Mouse (Mus musculus) gastrocnemius, postnatal 14 days (tissue): Measurements from ENCODE around the gene Il9r. TPM values are rescaled to one million over a fixed set of nuclear protein-coding genes. Genes with fewer than 3 reads are reported as not detected.

Source experiments
- DNase-seq: peaks from one replicate; pipeline ENCODE4 v3.0.0; 2021; ENCODE audit warnings: mixed read lengths
- intact Hi-C: fragments of 180-260 bp; cut with DNase I; formaldehyde crosslinking; loops from one replicate; pipeline ENCODE4 v1.15.1; 2025; ENCODE audit warnings: low total_unique reads
- long read RNA-seq, 2 experiments: library from polyadenylated mRNA; stranded (forward); transcript quantifications; one replicate each; pipeline ENCODE4 v2.0.0; 2021
- total RNA-seq, 2 experiments: library from RNA; stranded (reverse); gene quantifications; 2 replicates each; pipeline ENCODE4 v1.2.3; 2021

Il9r gene
- under 1 TPM in 1 of 2 experiments, not detected in 1; 0.31 TPM for total RNA-seq
- long read RNA-seq, experiment 1 = 0 reads
- long read RNA-seq, experiment 2 = 0 reads

DNA sequence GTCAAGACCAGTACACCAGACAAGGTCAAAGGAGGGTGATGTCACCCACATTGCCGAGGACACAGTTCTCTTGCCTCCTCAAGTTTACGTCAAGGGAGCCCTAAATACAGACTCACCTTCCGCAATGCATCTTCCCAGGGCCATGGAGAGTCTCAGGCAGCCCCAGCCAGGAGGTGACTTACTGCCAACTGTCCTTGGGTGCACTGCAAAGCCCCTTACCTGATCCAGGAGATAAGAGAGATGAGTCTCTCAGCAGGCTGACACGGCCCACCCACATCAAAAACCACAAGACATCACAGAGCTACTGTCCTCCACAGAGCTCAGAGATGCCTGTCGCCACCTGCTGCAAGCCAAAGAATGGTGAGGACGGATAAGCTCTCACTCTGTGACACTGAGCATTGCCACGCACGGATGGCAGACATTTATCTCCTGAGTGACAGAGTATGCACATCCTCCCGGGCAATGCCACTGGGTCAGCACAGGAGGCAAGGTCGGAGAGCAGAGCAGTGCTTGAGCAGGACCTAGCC, at the start of gene Il9r:
Gene Il9r, minus strand, starts transcription at position 205 of the 527 bp plus-strand sequence.
- intact Hi-C loops = no loop called here
- peak; percentile 2 for DNase-seq

DNA sequence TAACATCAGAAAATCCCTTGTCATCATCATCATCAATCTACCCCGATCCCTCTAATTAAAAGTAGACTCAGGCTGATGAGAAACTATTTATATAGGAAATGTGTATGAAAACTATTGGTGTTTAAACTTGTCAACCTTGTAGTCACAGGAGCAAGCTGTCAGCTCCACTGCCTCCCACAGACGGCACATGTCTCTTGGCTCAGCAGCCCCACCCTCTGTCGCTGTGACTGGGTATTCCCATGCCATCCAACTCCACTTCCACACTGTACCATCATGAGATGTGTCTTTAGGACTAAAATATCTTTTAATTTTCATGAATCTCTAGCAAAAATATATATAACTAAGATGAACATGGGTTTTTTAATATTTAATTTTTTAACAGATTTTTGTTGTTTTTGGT, 48.3 kb upstream of the Il9r start:
- no peak for DNase-seq
- intact Hi-C loops = no loop called here

DNA sequence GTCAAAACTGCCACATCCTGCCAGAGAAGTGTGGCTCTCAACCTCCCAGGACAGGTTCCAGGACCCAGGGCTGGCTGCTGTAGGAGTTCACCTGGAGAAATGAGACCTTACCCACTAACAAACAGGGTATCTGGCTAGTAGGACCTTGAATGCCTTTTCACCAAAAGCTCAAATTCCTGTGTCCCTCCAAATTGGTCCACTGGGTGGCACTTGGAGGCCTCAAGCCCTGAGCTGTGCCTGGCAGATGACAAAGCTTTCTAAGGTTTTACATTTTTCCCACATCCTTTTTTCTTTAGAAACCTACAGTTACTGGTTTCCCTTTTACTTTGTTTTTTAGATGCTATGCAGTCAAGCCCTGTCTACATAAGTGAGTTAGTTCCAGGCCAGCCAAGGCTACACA, 47.0 kb upstream of the Il9r start:
- intact Hi-C loops = no loop called here
- no peak for DNase-seq

DNA sequence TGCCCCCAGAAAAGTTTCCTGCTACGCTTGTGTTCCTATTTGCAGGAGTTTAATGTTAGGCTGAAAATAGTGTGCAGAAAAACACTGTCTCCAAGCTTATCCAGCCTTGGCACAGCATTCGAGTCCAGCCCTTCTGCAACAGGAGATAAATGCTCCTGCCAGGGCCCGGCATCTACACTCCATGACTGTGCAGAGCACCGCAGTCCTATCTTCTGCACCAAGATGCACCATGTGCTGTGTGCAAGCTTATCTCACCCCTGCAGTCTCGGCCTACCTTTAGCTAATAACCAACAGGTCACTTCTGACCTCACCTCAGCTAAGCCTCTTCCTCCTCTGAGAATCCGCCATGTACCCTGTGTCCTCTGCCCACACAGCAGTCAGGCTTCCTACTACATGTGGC, 45.5 kb upstream of the Il9r start:
- DNase-seq = no peak
- intact Hi-C loops = no loop called here

DNA sequence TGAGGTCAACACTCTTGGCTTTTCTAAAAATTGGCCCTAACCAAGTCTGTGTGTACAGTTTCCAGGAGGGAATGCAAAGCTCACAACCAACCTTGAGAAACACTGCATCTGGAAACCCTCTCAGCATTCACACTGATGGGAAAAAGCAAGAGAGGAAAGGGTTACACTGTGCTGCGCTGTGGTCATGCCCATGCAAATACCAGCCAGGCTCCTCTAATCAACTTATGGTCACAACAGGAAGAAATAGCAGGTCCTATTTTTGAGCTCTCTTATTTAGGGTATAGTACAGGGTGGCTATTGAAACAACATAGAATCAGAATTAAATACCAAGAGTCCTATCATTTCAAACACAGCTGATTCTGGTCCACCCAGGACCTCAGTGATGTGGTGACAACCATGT, 44.5 kb upstream of the Il9r start:
- intact Hi-C loops = loop anchor here (5.0 kb wide), 1 partner anchor 47 kb away; no protein-coding TSS in a partner anchor

DNA sequence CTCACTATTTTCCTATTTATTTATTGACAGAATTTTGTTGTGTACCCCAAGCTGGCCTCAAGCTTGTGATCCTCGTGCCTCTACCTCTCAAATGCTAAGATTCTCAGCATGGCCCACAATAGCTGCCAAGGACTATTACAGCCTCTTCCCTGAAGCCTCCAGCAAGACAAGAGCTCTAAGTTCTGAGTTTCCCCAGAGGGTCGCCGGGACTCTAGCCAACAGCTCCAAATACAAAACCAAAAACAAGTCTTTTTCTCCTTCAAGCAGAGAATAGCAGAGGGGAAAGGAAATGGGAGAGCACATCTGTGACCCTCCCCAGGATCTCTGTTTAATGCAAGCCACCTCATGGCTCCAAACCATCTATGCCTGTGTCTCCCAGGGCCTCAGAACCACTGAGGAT, 44.0 kb upstream of the Il9r start:
- intact Hi-C loops = loop anchor here (5.0 kb wide), 1 partner anchor 47 kb away; no protein-coding TSS in a partner anchor
- DNase-seq = peak; percentile 69

More for the DNA sequence above, 44.5 kb upstream of the Il9r start:
- DNase-seq = no peak

DNA sequence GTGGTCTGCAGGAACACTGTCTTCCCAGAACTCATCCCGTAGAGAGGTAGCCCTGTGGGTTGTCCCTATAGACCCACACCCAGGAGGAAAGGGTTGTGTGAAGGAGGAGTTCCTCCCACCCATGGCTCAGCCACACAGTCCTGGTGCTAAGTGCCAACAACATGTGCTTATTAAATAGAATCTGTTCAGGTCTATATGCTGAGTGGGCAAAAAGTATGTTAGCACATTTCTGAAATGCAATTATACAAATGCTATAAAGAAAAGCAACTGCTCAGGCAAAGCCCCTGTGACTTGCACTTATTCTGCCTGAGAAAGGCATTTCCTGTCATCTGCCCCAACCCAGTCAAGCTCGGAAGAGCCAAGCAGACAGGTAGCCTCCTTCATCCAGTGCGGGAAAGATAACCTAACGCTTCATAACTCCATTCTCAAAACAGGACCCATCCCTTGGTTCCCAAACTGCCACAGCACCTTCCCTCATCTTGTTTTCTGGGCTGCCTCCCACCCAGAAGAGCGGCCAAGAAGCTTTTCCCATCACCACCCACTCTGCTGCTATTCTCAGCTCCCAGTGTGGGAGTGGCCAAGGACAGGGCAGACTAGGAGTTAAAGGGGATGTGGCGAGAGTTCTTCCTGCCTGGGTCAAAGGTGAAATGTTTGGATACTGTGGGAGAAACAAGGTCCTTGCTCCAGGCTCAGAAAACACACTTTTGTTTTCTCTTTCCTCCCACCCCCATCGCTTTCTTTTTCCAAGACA, 43.3 kb upstream of the Il9r start:
- intact Hi-C loops = loop anchor here (5.0 kb wide), 1 partner anchor 46 kb away; no protein-coding TSS in a partner anchor

DNA sequence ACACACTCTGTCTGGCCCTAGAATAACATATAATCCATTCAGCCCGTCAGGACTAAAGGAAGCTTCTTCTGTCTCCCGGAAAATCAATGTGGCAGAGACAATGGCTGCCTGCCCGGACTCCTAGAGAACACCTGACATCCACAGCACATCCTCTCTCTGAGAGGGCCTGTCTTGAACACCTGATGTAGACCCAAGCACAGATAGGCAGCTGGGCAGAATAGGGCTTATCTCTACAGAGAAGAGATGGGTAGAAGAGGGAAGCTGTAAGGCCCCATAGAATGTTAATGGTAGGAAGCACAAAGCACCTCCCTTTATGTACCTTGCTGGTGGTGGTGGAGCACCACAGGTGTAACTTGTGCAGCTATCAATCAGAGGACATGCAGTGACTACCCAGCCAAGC, 42.1 kb upstream of the Il9r start:
- DNase-seq = no peak
- intact Hi-C loops = loop anchor here (5.0 kb wide), 1 partner anchor 45 kb away; no protein-coding TSS in a partner anchor

More for the DNA sequence above, 43.3 kb upstream of the Il9r start:
- DNase-seq = no peak

DNA sequence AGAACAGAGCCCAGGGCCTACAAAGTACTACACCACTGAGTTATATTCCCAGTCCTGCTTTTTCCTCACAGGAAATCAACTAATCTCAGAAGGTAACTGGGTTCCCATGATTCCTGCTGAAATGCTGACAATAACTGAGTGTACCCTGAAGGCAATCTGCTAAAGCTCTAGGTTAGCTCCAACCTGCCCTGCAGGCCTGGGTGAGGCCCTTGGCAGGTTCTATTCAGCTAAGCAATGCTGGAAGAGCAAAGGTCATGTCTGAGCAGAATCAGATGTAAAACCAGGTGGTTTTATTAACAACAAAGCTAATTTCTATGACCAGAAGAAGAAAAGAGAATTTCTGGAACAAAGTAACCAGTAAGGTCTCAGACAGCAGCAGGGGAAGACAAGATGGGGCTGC, 41.3 kb upstream of the Il9r start:
- DNase-seq = no peak
- intact Hi-C loops = loop anchor here (1.0 to 5.0 kb wide), 2 partner anchors 27 to 44 kb away; no protein-coding TSS in a partner anchor

DNA sequence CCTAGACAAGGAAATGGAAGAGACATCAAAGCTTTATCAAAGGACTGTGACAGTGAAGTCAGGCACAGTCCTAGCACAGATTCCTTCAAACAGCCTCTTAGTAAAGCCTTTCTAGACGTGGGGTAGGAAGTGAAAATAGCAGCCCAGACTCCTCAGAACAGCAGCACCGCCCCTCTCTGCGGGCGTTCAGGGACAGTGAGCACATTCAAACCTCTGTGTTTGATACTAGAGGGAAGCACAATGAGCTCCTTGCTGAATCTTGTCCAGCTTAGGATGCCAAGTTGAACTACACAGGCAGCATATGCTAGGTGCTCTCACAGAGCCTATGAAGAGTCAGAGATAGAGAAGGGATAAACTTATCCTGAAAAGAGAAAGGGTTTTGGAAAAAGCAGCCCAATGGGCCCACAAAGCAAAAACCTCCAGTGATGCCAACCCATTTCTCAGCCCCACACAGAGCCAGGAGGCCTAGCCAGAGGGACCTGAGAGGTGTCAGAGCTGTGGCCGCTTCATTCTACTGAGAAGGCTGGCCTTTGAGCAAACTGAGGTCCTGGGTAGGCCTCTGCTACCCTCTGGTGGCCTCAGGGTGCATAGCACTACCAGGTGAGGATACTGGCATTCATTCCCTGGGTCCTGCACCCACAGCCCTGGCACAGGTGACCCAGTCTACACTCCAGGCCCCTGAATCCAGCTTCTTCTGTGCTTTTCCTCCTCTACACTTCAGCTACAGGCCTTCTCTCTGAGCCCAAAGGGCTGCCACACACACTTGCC, 38.2 kb upstream of the Il9r start:
- DNase-seq = peak; percentile 57
- intact Hi-C loops = no loop called here

DNA sequence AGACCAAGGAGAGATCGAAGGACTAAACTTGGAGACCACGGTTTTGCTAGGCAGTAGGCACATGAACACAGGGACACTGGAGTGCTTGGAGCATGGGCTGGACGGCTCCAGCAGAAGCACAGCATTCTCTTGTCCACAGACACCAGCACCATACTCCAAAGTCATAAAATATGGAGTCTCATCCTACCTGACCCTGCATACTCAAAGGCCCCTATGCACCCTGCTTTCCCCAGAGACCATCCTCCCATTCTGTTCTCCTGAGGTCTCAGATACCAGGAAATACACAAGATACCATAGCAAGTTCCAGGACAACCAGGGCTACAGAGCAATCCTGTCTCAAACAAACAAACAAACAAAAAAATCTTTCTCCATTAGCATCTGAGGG, 37.3 kb upstream of the Il9r start:
- no peak for DNase-seq
- intact Hi-C loops = loop anchor here (2.0 kb wide), 1 partner anchor 19 kb away; no protein-coding TSS in a partner anchor

DNA sequence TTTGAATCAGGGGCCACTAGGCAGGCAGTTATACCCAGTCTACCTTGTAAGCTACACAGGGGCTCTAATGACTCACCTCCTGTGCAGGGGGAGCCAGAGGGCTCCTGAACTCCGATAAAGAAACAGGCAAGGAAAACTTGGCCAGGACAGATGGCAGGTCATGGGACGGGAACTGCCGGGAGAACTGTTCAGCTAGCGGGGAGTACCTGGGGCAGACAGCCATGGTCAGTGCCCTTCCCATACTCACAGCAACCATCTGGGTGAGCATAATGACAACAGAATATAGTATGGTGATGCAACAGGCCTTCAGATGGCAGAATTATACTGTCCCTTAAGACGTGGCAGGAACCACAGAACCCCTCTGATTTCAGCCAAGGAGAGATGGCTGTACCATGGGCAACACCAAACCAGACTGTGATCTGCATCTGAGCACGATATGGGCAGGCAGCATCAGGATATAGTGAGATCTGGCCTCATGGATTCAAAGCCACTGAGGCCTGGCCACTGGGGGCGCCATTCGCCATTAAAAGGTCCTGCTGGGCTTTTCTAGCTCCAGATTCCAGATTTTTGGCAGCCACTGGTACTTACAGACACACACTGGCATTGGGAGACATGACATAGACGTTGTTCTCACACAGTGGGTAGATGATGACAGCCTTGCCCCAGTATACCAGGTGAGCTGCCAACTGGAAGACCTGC, 36.8 kb upstream of the Il9r start:
- peak; percentile 73 for DNase-seq
- intact Hi-C loops = loop anchor here (2.0 kb wide), 1 partner anchor 18 kb away; no protein-coding TSS in a partner anchor

DNA sequence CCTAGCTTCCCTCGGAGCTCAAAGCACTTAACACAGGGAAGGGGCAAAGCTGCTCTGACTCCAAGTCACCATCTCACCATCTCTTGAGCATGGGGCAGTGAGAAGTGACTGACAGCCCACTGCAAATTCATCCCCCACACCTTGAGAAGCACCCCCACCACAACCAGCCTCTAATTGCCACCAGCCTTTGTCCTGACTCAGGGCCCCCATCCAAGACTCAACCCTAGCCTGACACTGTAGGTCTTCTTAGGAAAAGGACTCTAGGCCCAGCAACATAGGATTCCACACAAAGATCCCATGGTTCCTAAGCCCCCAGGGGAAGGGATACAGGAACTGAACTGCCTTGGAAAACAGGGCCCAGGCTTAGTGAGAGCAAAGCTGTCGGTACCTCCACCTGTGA, 36.1 kb upstream of the Il9r start:
- intact Hi-C loops = loop anchor here (2.0 kb wide), 1 partner anchor 17 kb away; no protein-coding TSS in a partner anchor
- no peak for DNase-seq

DNA sequence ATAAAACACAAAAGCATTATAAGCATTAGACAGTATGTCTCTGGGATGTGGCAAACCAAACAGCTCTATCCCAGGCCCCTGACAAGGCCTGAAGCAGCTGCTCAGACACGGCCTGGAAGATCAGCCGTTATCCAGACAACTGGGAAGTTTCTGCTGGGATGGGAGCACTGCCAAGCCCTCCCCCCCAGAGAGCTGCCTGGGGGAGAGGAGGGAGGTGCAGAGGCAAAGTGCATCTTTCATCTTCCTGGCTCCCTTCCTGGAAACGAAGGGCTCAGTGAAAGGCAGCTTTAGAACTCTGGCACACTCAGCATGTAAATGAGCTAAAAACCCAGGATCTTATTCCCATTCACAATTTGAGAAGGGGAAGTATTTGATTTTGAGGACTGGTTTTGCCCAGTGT, 35.6 kb upstream of the Il9r start:
- intact Hi-C loops = loop anchor here (2.0 kb wide), 1 partner anchor 17 kb away; no protein-coding TSS in a partner anchor
- peak; percentile 86 for DNase-seq

DNA sequence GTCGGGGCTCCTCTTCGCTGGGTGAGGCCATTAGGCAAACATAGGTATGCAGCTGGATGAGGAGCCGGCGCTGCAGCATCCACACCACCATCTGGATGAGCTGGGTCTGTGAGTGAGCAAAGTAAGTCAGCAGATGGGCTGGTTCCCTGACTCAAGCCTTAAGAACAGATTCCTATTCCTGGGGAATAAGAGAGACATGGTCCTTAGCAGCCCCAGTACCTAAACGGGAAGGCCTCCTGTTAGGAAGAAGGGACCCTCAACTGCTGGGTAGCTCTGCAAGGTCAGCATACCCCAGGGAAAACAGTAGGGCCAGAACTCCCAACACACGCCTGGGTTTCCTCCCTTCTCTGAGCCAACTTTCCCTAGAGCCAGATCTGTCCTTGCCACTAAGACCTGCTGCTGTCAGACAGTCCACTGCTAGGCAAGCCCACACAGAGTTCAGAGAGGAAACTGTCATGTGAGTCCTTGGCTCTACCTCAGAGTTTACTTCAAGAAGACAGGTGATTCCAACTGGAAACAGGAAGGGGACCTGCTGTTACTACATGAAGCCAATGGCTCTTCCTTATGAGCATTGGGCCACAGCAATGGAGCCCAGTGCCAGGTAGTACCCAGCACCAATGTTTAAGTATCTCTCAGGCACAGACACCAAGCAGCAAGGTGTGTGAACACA, 34.9 kb upstream of the Il9r start:
- intact Hi-C loops = no loop called here
- no peak for DNase-seq

DNA sequence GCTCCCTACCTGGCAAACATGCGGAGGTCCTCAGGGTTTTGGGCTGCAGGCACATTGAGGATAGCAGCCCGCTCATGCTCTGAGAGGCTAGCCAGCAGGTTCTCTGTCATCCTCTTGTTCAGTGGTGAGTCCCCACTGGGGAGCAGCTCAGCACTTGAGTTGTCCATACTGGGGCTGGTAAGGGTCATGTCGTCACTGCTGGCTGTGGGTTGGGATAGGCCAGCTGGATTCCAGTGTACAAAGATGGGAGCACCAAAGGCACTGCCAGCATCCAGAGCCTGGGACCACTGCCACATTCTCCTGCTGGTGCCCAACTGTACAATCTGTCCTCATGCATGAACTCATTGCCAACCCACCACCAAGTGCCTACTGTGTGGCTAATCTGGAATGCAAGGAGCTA, 33.8 kb upstream of the Il9r start:
- DNase-seq = peak; percentile 44
- intact Hi-C loops = no loop called here

DNA sequence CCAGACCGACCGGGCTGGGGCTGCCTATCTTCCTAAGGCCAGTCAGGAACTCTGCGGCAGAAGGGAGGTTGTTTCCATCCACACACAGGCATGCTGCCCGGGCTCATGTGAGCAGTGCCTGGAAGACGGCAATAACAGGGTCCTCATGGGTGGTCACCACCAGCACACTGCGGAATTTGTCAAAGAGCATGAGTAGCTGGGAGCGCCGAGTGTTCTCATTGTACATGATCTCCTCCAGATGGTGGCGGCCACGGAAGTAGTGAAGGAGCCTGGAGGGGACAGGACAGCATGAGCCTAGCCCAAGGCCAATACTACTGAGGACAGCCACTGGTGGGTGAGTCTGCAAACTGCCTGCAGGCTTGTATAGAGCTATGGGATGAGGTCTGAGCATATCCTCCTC, 32.8 kb upstream of the Il9r start:
- DNase-seq = no peak
- intact Hi-C loops = no loop called here

DNA sequence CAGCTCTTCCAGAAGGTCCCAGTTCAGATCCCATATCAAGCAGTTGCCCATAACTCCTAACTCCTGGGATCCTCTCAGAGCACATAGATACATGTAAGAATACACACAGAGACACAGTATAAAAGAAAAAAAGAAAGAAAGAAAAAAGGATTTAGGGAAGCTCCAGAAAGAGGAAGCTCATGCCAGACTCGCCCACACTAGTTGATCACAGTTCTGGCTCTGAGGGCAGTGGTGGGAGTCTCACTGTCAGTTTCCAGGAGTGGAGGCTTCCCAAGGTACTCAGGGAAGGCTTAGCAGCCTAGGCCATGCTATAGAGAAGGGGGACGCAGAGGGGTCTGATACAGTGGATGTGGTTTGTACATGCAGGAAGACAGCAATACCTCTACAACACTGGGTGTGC, 31.0 kb upstream of the Il9r start:
- no peak for DNase-seq
- intact Hi-C loops = no loop called here

DNA sequence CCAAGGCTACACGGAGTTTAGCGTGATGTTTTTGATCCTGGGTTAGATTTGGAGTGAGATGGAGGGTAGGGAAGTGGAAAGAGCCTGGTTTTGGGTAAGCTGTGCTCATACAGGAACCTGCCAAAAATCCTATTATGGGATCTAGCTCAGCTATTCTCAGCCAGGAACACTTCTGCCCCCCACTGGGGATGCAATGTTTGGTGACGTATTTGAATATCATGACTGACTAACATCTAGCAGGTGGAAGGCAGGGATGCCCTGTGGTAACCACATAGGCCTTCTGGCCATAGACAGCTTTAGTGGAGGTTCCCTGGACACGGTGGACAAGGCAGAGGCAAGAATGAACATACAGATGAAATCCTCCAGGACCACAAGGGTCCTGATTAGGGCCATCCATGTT, 30.1 kb upstream of the Il9r start:
- intact Hi-C loops = no loop called here
- no peak for DNase-seq
